Mouse (Mus musculus): ENCODE measurements at regions not wholly inside any gene's neighbourhood (a gene's known extent, or its start where the extent isn't known, plus 50 kb on each side); places are given as distances from the start of the nearest gene placed in this dataset.

DNA sequence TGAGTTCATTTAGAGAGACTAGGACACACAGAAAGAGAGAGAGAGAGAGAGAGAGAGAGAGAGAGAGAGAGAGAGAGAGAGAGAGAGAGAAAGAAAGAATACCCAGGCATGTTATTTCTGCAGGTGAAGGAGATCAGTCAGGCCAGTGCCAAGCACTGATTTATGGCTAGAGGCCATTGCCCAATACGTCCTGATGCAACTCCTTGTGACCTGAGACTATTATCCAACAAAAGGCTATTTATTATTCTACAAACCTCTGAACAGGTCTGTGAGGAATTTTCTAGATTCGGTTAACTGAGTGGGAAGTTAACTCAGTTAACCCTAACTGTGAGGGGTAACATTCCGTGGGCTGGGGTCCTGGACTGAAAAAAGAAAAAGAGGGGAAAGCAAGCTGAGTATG, 84.5 kb upstream of the Spin1 start:
- H3K4me3 ChIP-seq (ENCODE audit: insufficient read depth, low read length) = no peak overlapping the region
- TF ChIP-seq CTCF (IDR thresholded peaks at IDR 0.05; ENCODE audit: borderline replicate concordance, insufficient read depth, low read length) (no peak), POLR2A (IDR thresholded peaks at IDR 0.05; ENCODE audit: low read depth, low read length) (no peak)
- peaks cover 9% of the 10 kb centered on the region for H3K4me1 ChIP-seq (ENCODE audit: control insufficient read depth, insufficient read depth, low read length)
- H3K27ac ChIP-seq (ENCODE audit: insufficient read depth, low read length) = no peak overlapping the region

DNA sequence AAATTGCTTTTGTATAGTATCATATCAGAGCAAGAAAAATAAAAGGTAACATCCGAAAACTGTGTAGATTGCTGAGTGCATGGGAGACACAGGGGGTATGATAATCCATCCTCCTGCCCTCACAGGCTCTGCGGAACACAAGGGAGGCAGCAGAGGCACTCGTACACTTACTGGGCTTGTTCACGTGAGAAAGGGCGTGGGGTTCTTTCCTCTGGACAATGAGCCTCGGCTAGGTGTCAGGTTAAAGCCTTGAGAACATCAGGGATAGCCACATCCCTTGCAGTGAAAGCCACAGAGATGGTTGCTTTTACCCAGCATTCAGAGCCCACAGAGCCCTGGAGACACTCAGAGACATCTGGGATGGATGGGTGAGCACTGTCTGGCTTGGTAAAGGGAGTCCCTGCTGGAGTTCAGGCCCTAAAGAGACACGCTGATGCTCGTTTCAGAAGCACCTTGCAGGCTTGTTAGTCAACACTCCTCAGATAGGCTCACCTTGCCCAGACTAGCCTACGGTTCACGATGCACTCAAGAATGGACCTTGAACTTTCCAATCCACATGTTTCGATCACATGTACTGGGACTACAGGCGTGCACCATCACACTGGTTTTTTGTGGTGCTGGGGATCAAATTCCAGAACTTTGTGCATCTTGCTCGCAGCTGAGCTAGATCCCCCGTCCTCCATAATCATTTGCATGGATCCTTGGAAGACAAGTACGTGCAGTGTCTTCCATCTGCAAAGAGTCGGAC, 83.5 kb upstream of the Spin1 start:
- TF ChIP-seq CTCF (IDR thresholded peaks at IDR 0.05; ENCODE audit: borderline replicate concordance, insufficient read depth, low read length) (no peak), POLR2A (IDR thresholded peaks at IDR 0.05; ENCODE audit: low read depth, low read length) (no peak)
- Histone ChIP-seq H3K27ac (ENCODE audit: insufficient read depth, low read length) (peak overlapping the region; percentile 67), H3K4me3 (ENCODE audit: insufficient read depth, low read length) (no peak overlapping the region), H3K4me1 (ENCODE audit: control insufficient read depth, insufficient read depth, low read length) (peaks cover 10% of the 10 kb centered on the region)

DNA sequence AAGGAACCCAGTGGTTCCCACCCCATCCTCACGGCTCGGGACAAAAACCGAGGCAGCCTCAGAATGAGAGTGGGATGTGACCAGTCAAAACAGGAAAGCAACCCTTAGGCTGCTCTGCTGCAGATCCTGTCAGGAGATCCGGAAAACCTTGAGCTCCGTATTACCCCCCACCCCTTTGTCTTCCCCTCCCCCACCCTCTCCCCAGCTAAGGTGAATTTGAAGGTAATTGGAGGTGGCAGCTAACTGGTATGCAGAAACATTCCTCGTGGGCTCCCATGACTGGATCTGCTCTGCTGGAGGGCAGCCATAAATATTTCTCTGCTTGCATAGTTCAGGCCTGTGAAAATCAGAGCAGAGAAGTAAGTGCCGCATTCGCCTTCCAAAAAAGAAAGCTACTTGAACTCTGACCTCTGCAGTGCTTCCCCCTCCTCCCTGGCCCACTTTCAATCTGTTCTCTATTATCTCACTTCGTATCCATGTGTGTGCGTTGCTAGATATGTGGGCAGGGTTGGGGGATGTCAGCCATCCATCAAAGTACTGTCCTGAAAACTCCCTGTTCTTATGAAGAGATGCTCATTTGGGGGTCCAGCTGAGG, 82.9 kb upstream of the Spin1 start:
- Histone ChIP-seq H3K4me1 (ENCODE audit: control insufficient read depth, insufficient read depth, low read length) (peaks cover 16% of the 10 kb centered on the region), H3K4me3 (ENCODE audit: insufficient read depth, low read length) (no peak overlapping the region), H3K27ac (ENCODE audit: insufficient read depth, low read length) (peak overlapping the region; percentile 90)
- TF ChIP-seq CTCF (IDR thresholded peaks at IDR 0.05; ENCODE audit: borderline replicate concordance, insufficient read depth, low read length) = no peak
- TF ChIP-seq POLR2A (IDR thresholded peaks at IDR 0.05; ENCODE audit: low read depth, low read length) = no peak

DNA sequence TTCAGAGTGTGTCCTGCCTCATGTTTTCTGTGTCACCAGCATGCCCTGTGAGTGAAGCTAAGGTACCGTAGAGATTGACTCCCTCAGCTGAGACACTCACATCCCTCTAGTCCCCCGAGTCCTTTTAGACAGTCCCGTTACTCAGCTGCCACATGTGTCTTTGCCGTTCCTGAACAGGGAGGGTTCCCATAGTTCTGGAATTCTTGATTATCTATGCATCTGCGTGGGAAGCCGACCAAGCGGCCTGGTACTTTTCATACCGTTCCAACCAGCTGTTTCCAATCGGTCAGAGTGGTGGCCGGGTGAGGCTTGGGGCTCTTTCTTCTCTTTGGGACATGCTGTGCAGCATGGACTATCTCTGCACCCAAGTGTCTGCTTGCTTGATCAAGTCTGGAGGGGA, 82.3 kb upstream of the Spin1 start:
- H3K4me3 ChIP-seq (ENCODE audit: insufficient read depth, low read length) = no peak overlapping the region
- TF ChIP-seq CTCF (IDR thresholded peaks at IDR 0.05; ENCODE audit: borderline replicate concordance, insufficient read depth, low read length) = no peak
- TF ChIP-seq POLR2A (IDR thresholded peaks at IDR 0.05; ENCODE audit: low read depth, low read length) = no peak
- H3K4me1 ChIP-seq (ENCODE audit: control insufficient read depth, insufficient read depth, low read length) = peaks cover 18% of the 10 kb centered on the region
- H3K27ac ChIP-seq (ENCODE audit: insufficient read depth, low read length) = peak overlapping the region; percentile 90

DNA sequence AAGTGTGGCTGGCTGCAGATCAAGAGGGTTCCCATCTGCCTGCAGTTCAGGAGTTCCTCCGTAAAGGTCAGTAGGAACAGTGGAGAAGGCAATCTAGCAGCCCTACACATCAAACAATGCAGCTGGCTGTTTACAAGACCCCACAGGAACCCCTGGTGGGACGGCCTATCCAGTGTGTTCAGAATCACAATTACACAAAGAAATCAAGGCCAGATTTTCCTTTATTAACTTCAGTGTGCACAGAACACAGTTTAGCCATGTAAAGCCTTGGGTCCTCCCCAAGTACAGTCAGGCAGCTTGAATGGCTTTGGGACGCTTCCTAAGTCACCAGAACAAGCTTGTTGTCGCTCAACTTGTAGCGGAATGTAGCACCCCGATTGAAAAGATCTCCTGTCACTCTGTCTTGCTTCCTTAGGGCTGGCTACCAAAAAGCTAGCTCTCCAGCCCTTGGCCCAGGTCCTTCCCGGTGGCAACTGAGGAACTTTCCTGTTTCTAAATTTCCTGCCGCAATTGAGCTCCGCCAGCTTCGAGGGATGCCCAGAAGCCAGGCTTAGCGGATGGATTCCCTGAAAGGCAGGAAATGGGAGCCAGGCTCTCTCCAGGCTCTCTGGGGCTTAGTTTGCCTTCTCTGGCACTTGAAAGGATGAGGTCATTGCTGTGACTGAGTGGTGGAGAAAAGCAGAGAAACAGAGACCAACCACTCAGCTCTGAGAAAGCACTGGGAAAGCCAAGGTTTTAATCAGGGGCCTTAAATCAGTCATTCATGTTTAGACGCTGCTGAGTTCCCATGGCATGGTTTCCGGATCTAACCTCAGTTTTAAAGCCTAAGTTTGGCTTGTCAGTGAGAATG, 78.1 kb upstream of the Spin1 start:
- Histone ChIP-seq H3K27ac (ENCODE audit: insufficient read depth, low read length) (peak overlapping the region; percentile 77), H3K4me1 (ENCODE audit: control insufficient read depth, insufficient read depth, low read length) (peaks cover 14% of the 10 kb centered on the region), H3K4me3 (ENCODE audit: insufficient read depth, low read length) (no peak overlapping the region)
- no peak for TF ChIP-seq POLR2A (IDR thresholded peaks at IDR 0.05; ENCODE audit: low read depth, low read length)
- no peak for TF ChIP-seq CTCF (IDR thresholded peaks at IDR 0.05; ENCODE audit: borderline replicate concordance, insufficient read depth, low read length)

DNA sequence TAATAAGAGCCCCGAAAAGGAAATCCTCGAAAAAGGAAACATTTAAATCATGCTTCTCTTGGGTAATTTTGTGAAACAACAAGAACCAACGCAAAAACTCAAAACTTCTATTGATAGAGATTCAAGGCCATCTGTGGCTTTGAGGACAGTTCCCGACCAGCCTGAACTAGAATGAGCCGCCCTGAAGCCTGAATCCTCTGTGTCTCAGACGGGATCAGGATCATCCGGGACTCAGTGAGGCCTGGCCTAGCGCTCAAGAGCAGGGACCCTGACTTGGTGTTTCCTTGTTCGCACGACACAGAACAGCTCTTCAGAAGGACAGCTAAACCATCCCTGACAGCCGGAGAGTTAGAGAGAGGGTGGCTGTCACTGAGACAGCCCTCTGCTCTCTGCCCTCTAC, 77.4 kb upstream of the Spin1 start:
- H3K4me1 ChIP-seq (ENCODE audit: control insufficient read depth, insufficient read depth, low read length) = peaks cover 14% of the 10 kb centered on the region
- no peak overlapping the region for H3K4me3 ChIP-seq (ENCODE audit: insufficient read depth, low read length)
- TF ChIP-seq POLR2A (IDR thresholded peaks at IDR 0.05; ENCODE audit: low read depth, low read length) = no peak
- TF ChIP-seq CTCF (IDR thresholded peaks at IDR 0.05; ENCODE audit: borderline replicate concordance, insufficient read depth, low read length) = no peak
- peak overlapping the region; percentile 77 for H3K27ac ChIP-seq (ENCODE audit: insufficient read depth, low read length)

DNA sequence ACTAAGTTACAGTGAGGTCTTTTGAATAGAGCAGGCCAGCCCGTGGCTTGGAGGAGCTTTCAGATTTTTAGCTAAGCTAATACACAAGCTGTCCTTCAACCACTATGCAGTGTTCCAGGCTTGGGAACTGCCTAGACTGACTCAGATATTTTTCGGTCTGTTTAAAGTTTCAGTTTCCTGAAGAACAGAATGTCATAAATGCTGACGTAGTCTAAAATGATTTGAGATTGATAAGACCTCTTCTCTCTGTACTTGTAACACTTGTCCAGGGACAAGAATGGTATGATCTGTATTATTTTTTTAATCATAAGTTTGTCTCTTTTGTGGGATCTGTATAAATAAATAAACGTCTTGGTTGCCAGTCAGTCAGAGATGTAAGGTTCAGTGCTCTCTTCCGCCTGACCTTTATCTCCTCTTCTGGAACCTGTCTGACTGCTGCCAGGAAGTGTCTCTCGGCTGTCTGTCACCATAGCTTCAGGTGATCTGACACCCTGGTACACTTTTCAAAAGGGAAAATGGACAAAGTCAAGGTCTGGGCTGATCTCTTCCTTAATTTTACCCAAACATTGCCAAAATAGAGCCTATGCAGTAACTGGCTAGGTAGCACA, 74.3 kb upstream of the Spin1 start:
- TF ChIP-seq CTCF (IDR thresholded peaks at IDR 0.05; ENCODE audit: borderline replicate concordance, insufficient read depth, low read length) = no peak
- no peak for TF ChIP-seq POLR2A (IDR thresholded peaks at IDR 0.05; ENCODE audit: low read depth, low read length)
- Histone ChIP-seq H3K4me1 (ENCODE audit: control insufficient read depth, insufficient read depth, low read length) (peaks cover 10% of the 10 kb centered on the region), H3K4me3 (ENCODE audit: insufficient read depth, low read length) (no peak overlapping the region), H3K27ac (ENCODE audit: insufficient read depth, low read length) (peak overlapping the region; percentile 69; the same call in 1 of the 2 replicates)

DNA sequence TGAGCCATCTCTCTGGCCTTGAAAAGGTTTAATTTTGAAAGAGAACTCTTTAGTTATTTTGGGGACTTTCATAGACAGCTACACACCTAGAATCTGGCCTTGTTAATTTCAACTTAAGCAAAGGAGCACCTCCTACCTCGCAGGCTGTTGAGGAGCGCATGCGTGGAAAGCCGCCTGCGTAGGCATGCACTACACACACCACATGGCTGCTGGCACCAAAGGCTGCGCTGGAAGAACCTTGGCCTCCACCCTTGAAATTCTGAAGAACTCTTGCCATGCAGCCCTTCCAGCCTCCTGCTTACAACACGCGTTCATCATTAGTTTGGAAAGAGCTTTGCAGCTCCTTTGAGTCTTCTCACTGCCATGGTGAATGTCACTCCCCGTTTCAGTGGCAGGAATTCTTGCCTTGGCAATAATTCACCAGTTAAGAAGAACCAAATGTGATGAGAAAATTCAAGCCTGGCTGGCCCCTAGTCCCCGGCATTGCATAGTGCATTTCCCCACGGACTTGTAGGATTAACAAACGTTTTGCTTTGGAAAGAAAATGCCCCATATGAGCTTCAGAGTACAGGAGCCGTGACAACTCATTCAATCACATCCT, 62.7 kb upstream of the Spin1 start:
- H3K4me3 ChIP-seq (ENCODE audit: insufficient read depth, low read length) = no peak overlapping the region
- peak overlapping the region; percentile 87 for H3K27ac ChIP-seq (ENCODE audit: insufficient read depth, low read length)
- H3K4me1 ChIP-seq (ENCODE audit: control insufficient read depth, insufficient read depth, low read length) = no peaks in the 10 kb centered on the region
- TF ChIP-seq CTCF (IDR thresholded peaks at IDR 0.05; ENCODE audit: borderline replicate concordance, insufficient read depth, low read length) (no peak), POLR2A (IDR thresholded peaks at IDR 0.05; ENCODE audit: low read depth, low read length) (no peak)

DNA sequence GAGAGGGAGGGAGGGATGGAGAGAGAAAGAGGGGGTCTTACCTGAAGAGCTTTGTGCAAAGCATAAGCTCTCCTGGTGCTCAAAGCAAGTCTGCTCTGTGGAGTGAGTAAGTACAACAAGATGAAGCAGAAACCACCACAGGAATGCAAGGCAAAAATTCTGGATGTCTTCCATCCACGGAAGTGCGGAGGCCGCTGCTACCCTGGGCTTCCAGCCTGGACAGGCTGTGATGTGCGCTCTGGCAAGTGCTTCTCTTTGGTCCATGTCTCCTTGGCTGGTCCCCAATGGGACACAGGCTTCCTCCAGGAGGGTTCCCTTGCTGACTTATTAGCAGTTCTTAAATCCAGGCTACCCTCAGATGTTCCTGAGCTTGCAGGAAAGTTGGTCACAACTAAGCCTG, 61.7 kb upstream of the Spin1 start:
- Histone ChIP-seq H3K4me1 (ENCODE audit: control insufficient read depth, insufficient read depth, low read length) (no peaks in the 10 kb centered on the region), H3K27ac (ENCODE audit: insufficient read depth, low read length) (peak overlapping the region; percentile 87; the same call in 1 of the 2 replicates)

More for the DNA sequence above, 61.7 kb upstream of the Spin1 start:
- TF ChIP-seq CTCF (IDR thresholded peaks at IDR 0.05; ENCODE audit: borderline replicate concordance, insufficient read depth, low read length) (no peak), POLR2A (IDR thresholded peaks at IDR 0.05; ENCODE audit: low read depth, low read length) (no peak)
- H3K4me3 ChIP-seq (ENCODE audit: insufficient read depth, low read length) = no peak overlapping the region
